Mouse (Mus musculus): Measurements from ENCODE around the gene Ddit4.

GRCm38 (mm10) chr10:59938662-59939061, 13.0 kb downstream of the Ddit4 start:
- TF ChIP-seq CTCF (IDR thresholded peaks at IDR 0.05; ENCODE audit: low read depth) (no peak), EP300 (IDR thresholded peaks at IDR 0.05; ENCODE audit: low read depth) (no peak)
